Mouse (Mus musculus) granulocyte monocyte progenitor cell, adult 5-6 weeks (primary cell): ENCODE measurements around the gene Cfl1. TPM values are rescaled to one million over a fixed set of nuclear protein-coding genes. Genes with fewer than 3 reads are reported as not detected.

Experiments used
- ATAC-seq: replicated peaks from 2 replicates; pipeline ENCODE4 v1.8.0; 2016; ENCODE audit warnings: mild to moderate bottlenecking, moderate TSS enrichment, inconsistent platforms; ENCODE audit not compliant: poor library complexity, severe bottlenecking
- total RNA-seq, 2 experiments: library from RNA; stranded (forward) in 1 of 2; stranded (reverse) in 1 of 2; fragments of 200-712, 200-1000 nt in 1 of 2; fragments of >200 nt in 1 of 2; fragmentation: Nextera tagmentation in 1 of 2; gene quantifications; 2 replicates each; pipeline ENCODE4 v1.2.3; 2014 to 2017

Gene Cfl1
- total RNA-seq, 2 experiments from 2014 or later: 1,162 to 1,245 TPM

DNA sequence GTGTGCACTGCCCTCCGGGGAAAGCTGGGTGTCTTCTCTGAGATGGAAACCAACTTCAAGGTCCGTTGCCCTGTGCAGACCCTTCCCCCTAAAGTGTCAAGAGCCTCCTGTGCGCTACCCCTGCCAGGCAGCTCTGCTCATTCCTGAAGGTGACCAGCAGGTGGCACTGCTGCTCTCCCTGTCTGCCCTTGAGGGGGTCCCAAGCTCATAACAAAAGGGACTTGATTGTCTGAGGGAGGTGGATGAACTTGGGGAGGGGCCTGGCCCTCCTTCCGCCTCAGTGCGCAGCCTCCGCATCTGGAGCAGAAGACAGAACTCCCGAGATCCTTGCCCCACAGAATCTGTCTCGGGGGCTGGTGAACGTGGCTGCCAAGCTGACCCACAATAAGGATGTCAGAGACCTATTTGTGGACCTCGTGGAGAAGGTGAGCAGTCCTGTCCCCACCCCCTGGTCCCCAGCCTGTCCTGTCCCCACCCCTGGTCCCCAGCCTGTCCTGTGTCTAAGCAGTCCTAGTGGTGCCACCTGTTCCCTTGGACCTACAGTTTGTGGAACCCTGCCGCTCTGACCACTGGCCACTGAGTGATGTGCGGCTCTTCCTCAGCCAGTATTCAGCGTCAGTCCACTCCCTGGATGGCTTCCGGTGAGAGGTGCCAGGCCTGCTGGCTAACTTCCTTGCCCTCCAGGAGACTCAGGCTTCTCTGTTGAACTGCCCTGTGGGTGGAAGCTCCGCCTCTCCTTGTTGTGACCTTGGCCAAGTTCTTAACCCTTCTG lies 26.3 kb upstream of the Cfl1 start:
- ATAC-seq: peak; percentile 20; the same call in 1 of the 2 replicates

DNA sequence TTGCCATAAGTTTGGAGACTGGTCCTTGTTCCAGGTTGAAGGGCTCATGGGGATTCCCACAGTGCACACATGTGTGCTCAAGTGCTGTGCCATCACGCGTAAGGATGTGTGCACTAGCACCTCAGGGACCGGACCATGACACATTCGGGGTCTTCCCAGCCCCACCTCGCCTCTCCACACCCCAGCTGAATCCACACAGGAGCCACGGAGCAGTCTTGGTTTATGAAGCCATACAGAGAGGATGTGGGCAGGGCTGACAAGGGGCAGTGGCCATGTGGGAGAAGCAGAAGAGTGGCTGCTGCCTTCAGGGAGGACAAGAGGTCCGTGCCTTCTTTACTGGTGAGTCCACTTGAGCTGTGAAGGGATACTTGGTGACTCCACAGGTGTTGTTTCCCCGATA lies 25.2 kb upstream of the Cfl1 start:
- ATAC-seq: no peak

DNA sequence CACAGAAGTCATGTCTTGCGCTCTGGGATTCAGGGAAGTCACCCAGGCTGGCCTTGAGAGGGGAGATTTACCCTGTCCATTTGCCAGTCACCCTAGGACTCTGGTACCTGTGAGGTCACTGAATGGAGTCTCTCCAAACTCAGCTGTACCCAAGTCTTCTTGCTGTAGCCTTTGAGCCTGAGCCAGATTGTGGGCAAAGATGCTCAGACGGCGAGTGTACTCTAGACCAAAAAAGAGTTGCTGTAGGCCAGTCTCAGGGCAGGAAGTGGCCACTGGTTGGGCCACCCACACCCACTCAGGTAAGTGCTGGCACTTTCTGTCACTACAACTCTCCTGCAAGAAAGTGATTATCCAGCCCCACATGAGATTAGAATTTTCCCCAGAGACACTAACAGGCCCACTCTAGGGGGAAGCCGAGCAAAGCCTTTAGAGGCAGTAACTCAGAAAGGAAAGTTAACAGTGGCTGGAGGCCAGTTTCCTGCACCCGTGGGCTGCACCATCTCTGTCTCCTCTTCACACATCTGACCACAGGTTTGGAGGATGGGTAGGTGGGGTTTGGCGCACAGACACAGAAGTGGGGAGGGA lies 23.2 kb upstream of the Cfl1 start:
- ATAC-seq: no peak

DNA sequence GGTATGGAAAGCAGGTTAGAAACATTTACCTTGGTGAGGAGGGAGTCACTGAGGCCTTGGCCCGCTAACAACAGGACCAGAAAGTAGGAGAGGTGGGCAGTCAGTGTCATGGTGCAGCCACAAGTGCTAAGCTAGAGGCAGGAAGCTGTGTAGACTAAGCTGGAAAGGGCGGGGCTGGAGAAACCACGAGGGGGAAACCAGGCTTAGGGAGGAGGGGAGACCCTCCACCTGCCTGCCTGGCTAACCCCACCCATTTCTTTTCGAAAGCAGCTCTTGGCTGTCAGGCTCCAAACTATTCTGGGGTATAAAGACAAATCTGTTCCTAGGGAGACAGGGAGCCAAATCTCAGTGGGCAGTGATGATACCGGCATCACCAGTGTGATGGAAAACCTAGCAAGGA lies 21.9 kb upstream of the Cfl1 start, which contains the start of gene Ctsw:
Ctsw (minus strand) TSS at position 134 of the 400 bp plus-strand sequence.
- peak; percentile 45; the same call in 1 of the 2 replicates for ATAC-seq

DNA sequence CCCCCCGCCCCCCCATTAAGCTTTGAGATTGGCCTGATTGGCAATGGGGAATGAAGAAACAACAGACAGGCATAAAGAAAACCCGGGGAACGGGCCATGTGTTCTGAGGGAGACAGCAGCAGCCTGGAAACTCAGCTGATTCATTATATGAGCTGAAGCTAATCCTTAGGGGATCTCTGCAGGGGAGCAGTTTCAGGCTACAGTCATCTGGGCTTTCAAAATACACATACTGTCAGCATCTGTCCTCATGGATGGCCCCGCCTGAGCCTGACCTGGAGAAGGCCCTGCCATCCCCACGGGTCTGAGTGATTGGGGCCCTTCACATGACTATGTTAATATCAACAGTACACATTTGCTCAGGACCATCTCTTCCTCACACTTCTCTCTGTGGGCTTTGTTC lies 18.4 kb upstream of the Cfl1 start:
- ATAC-seq: no peak

DNA sequence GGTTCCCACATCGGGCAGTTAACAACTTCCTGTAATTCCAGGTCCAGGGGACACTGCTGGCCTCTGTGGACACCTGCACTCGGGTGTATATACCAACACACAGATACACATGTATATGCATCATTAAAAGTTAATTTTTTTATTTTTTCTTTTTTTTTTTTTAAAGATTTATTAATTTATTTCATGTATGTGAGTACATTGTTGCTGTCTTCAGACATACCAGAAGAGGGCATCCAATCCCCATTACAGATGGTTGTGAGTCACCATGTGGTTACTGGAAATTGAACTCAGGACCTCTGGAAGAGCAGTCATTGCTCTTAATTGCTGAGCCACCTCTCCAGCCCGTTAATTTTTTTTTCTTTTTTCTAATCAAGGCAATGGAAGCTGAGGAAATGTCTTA lies 17.4 kb upstream of the Cfl1 start:
- no peak for ATAC-seq

DNA sequence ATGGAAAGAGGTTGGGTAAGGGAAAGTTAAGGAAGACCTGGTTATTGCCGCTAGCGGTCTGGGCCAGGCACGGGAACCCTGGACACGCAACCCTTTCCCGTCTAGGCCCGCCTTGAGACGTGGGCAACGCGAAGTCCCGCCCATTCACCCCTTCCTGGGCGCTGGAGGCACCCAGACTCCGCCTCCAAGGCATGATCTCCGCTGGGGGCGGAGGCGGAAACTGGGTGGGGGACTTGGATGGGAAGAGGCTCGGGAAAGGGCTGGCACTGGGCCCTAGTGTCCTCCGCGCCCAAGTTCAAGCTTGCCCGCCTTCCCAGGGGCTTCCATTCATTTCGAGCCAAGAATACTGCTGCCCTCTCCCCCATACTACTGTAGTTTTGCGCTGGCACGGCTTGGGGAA lies 16.5 kb upstream of the Cfl1 start, which contains the start of gene Efemp2:
Efemp2 (plus strand) TSS at position 235 of the 400 bp plus-strand sequence.
- ATAC-seq: peak; percentile 71

DNA sequence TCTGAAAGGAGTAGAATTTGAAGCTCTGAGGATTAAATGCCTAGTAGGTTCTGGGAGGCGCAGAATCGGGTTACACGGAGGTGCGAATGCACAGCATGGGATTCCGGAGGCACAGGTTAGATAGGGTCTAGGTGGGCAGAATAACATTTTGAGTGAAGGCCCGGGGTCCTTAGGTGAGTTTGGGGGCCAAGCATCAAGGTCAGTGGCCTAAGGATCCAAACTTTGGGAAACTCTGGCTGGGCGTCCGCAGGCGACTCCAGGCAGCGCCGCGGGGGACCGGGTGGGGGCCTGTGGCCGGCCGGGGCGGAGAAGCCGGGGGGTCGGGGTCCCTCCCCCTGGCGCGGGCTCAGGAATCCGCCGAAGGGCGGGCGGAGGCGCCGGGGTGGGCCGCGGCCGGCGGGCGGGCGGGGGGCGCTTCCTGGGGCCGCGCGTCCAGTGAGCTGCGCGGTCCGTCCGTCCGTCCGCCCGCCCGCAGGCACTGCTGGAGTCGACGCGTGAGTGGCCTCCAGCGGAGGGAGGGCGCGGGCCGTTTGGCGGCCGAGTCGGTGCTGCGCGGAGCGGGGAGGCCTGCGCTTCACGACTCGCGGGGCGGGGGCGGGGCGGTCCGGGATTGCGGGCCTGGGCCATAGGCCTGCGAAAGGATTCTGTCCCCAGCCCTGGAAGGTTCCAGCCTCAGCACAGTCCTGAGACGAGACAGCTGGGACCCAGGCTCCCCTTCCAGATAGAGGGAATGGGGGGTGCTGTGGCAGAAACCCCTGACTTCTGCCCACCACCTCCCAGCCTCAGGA lies 15.8 kb upstream of the Cfl1 start:
- ATAC-seq: peak; percentile 40; the same call in 1 of the 2 replicates

DNA sequence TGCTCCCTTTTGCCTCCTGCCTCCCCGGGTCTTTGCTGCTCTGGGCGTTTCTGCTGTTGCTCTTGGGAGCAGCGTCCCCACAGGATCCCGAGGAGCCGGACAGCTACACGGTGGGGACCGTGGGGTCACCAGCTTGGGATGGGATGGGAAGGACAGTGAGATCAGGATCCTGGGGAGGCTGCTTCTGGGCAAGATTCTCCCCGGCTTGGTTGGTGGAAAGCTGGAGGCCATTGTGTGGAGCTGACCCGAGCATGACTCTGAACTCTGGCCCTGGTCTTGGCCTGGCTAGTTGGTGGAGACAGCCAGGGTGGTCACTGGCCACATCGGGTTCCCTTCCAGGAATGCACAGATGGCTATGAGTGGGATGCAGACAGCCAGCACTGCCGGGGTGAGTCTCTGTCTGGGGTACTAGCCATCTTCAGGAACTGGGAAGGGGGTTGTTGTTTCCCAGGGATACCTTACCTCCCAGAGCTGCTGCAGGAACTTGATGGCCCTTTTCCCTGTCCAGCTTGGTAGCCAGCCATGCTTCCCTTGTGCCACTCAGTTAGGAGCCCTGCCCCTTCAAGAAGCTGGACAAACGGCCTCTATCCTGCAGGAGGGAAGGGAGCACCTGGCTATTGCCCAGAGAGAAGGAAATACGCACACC lies 15.1 kb upstream of the Cfl1 start:
- no peak for ATAC-seq

DNA sequence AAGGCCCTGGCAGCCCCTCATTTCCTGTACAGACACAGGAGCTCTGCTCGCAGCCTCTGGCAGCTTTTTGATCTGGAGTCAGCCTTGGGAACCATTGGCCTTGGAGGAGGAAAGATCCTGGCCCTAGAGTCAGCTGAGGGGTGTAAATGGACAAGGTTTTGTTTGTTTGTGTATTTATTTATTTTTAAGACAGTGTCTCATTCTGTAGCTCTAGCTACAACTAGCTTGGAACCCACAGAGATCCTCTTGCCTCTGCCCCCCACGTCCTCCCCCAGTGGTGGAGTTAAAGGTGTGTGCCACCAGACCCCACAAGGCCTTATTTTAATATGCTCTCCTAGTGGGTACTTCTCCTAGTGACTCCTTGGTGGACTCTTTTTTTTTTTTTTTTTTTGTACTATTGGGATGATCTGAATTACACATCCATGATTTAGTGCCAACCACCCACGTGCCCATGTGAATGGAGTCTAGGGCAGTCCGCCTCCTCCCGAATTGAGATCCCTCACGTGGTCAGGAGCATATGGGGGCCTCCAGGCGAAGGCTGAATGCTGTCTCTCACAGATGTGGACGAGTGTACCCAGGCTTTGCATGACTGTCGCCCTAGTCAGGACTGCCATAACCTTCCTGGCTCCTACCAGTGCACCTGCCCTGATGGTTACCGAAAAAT lies 13.1 kb upstream of the Cfl1 start:
- no peak for ATAC-seq

DNA sequence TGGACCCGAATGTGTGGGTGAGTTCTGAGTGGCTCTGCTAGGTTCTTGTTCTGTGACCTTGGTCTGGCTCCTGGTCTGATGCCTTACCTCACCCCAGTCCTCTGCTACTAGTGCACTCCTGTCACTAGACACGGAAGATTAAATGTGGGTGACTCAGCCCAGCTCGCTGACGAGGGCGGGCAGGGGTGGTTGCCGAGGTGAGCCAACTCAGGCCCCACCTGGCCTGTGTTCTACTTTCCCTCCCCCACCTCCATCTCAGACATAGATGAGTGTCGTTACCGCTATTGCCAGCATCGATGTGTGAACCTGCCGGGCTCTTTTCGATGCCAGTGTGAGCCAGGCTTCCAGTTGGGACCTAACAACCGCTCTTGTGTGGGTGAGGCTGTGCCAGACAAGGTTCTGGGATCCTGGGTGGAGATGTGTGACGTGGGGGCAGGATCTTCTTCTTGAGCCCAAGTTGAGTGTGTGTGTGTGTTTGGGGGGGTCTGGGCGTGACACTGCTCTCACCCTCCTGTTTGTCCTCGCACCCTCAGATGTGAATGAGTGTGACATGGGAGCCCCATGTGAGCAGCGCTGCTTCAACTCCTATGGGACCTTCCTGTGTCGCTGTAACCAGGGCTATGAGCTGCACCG lies 12.5 kb upstream of the Cfl1 start:
- no peak for ATAC-seq

DNA sequence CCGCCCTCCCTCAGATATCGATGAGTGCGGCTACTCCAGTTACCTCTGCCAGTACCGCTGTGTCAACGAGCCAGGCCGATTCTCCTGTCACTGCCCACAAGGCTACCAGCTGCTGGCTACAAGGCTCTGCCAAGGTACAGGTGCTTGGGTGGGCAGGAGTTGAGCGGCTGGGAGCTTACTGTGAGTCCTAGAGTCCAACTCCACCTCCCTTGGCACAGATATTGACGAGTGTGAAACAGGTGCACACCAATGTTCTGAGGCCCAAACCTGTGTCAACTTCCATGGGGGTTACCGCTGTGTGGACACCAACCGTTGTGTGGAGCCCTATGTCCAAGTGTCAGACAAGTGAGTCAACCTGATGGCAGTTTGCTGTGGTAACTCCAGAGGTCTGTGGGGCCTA lies 10.2 kb upstream of the Cfl1 start:
- ATAC-seq: no peak

DNA sequence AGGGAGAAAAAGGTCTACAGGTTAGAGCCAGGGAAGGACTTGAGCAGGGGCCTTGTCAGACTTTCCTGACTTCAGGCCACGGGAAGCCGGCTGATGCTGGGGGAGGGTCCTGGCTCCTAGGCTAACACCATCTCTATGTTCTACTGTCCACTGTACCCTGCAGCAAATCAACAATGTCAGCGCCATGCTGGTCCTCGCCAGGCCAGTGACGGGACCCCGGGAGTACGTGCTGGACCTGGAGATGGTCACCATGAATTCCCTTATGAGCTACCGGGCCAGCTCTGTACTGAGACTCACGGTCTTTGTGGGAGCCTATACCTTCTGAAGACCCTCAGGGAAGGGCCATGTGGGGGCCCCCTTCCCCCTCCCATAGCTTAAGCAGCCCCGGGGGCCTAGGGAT lies 8.9 kb upstream of the Cfl1 start:
- no peak for ATAC-seq

DNA sequence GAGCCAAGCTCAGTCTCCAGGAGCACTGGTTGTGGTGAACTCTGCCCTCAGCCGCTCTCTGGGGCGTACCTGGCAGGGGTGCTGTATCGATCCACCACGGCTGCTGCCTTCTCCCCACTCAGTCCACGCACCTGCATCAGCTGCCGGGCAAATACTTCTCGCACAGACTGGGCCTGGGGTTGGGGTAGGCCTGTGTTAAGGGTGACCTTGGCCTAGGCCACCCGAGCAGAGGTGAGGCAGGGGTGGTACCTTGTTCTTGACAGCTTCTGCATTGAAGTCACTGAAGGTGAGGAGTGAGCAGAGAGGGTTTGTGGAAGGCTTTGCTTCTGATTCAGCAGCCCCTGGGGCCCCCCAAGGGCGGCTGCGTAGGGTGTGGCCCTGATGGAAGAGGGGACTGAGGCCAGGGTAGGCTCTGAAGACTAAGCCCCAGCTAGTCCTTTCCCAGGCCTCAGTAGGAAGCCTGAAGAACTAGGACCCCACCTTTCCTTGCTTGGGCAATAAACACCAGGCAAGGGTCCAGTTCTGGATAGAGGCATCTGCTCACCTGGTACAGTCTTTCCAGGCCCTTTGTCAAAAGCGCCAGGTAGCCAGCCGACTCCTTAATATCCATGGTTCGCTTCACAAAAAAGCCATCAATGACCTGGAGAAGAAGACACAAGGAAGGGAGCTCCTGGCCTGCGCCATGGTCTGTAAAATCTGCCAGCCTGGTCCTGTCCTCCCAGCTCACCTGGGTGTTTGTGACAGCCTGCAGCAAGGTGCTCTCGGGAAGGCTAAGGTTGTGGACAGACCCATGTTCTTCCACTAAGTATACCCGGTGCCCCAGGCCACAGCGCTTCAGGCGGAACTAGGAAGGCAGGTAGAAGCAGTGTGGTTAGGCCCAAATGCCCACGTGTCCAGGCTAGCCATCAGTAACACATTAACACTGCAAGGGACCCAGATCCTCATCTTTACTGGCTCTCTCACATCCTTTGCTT lies 6.6 kb upstream of the Cfl1 start:
- ATAC-seq: no peak

DNA sequence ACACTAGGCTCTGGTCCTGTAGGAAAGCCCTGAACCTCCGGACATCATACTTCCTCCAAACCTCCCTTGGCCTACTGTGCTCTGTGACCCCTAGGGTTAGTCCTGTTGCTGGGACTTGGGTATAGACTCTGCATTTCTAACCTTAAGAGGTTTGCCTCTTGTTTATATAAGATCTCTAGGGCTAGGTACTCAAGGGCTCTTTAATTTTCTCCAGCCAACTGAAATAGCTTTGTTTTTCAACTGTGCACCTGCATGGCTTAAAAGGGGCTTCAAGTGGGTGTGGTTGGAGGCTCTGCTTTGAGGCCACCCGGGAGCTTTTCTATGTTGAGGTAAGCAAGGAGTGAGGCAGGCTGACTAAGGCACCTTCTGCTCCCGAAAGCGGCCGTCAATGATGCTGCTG lies 5.8 kb upstream of the Cfl1 start:
- no peak for ATAC-seq

DNA sequence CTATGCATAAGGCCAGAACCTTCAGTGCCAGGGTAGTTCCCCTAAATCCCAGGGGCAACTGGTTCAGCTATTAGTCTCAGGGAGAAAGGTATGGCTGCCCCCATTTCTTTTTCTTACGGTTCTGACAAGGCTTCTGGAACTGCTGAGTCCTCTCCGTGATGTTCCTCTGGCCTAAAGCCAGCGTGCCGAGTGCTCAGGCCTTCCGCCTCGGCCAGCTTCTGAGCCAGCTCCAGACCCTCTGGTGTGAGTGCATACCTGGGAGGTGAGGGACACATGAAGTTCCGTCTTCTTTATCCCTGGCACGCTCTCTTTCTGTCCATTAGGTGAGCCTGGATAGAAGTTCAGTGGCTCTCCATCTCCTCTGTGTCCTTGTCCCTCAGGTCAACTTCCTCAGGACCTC lies 4.9 kb upstream of the Cfl1 start:
- no peak for ATAC-seq

DNA sequence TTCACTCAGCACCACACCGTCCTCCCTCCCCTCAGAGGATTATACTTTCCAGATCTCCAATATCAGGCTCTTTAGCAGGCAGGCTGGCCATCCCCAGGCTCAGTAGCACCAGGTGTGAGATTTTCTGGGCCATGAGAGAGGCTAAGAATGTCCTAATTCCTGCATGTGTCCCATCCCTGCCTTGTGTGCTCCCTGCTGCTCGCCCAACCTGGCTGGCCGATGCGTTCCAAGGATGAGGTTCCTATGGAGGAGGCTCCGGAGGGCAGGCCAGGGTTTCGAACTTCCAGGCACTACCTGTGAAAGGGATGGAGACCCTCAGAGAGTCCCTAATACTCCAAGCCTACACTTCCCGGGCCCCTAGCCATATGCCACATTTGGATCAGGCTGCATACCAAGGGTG lies 4.4 kb upstream of the Cfl1 start:
- no peak for ATAC-seq

DNA sequence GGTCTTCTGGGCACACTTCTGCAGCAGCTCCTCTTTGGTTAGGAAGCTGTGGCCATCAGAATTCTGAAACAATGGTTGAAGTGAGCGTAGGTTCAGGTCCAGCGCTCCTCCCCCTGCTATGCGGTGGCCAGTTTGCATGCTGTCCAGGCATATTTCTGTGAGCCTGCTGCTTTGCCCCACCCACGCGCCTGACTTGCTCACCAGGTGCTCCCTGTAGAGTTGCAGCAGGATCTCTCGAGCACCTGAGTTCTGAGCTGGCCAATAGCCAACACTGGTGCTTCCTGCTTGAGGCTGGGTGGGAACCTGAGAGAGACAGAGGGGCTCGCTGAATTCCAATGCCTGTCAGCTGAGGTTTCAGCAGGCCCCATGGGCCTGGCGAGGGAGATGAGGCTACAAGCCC lies 4.0 kb upstream of the Cfl1 start:
- no peak for ATAC-seq

DNA sequence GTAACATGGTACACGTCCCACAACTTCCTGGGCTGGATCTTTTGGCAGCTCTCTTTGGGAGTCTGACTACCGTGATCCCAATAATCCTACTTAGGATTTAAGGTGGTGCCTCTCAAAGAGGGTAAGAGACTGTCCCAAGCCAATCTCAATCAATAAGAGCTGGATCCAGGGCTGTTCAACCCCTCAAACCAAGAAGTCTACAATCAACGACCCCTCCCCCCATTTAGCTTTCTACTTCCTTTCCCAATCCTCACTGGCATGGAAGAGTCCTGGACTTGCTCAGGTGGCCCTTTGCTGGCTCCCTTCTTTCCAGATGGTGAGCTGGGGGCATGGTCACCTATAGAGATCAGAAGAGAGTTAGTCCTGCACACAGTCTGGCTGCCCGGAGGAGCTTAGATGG lies 3.5 kb upstream of the Cfl1 start:
- no peak for ATAC-seq
